Mouse (Mus musculus): ENCODE data around the gene Unc93a.
"Not testable (repeated sequence)": the region's sequence is repeated elsewhere in the genome, so short reads cannot be mapped to it uniquely, and the experiment has no call there.

Gene Unc93a

GRCm38 (mm10) chr17:13131710-13132109 is at the start of gene Unc93a:
Unc93a (minus strand) TSS chr17:13131810.
- DNase-seq (ENCODE audit: low spot score): not testable (repeated sequence)

GRCm38 (mm10) chr17:13180491-13180890 is 48.9 kb upstream of the Unc93a start:
- DNase-seq (ENCODE audit: low spot score): not testable (repeated sequence)

DNA sequence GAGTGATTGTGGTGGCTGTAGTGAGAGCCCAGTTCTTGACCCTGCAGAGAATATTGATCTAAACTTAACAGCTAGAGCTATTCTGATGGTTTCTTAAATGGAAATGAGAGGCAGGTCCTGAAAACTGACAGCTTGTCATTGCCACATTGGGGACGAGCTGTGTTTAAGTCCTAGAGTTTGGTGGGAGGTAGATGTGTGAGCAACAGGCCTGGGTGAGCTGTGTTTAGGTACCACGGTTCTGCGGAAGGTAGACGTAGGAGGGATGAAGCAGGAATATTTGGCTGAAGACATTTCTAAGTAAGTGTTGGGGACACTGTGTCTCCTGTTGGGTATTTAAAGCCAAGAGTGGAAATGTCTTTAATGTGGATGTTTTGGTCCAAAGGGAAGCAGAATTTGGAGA is 47.4 kb upstream of the Unc93a start:
- not testable (repeated sequence) for DNase-seq (ENCODE audit: low spot score)

DNA sequence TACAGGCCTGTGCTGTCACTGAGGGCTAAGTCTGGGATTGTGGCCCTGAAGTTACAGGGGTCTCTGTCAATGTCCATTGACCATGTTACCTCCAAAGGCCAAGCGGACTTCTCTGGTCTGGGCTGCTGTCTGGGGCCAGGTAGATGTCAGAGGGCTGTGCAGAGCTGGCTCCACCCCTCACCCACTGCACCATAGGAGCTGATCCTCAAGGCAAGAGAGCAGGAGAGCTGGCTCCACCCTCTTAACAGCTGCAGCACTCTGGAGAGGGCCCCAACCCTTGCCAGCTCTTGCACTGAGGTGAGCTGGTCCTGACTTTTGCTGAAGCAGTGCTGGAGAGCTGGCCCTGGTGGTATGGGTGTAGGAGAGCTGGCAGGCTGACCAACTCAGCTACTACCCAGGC is 46.2 kb upstream of the Unc93a start:
- DNase-seq (ENCODE audit: low spot score): not testable (repeated sequence)

DNA sequence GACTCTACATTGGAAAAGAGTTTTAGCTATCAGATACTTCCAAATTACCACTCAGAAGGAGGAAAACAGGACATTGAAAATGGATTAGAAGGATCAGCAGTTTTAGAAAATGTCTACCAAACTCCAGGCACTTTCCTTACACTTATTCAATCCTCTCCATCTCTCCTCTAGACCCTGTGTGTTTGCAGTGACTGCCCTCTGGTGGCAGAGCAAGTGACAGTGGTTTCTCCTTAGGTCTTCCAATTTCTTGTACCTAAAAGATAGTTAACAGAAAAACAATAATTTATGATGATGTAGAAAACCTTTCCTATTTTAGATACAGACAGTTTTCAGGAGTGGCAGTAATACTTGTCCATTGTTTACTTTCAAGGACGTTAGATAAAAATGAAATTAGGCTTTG is 44.0 kb upstream of the Unc93a start:
- not testable (repeated sequence) for DNase-seq (ENCODE audit: low spot score)

DNA sequence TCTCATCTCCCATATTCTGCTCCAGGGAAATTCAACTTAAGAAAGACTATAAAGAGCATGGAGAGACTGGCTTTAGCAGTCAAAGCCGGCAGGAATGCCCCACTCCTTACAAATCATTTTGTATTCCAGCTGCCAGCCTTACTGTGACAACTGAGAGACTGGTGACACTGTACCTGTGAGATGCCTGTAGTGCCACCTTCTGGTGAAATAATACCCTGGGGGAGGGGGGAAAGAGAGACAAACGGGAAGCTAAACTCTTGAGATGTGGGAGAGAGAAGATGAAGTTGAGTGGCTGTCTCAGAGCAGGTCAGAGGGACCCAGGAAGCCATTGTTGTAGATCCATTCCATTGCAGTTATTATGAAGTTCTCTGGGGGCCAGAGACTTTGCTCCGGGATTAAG is 42.4 kb upstream of the Unc93a start:
- not testable (repeated sequence) for DNase-seq (ENCODE audit: low spot score)

- not testable (repeated sequence) for DNase-seq (ENCODE audit: low spot score)
These were observed 42.0 kb upstream of the Unc93a start for GRCm38 (mm10) chr17:13173578-13173977.

DNA sequence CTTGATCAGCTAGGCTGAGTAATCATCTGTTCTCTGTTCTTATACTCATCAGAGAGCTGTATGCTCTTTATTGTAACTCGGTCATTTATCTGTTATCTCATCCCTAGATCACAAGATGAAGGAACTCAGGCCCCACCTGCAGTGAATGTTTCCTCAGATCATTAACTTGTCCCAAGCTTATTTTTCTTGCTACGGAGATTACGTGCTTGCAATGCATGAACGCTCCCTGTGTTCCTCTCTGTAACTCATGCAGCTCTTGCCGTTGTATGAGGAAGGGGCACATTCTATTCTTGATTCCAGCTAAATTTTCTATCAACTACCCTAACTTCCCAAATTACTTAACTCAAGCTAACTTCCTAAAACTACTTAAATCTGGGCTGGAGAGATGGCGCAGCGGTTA is 14.5 kb upstream of the Unc93a start:
- not testable (repeated sequence) for DNase-seq (ENCODE audit: low spot score)

DNA sequence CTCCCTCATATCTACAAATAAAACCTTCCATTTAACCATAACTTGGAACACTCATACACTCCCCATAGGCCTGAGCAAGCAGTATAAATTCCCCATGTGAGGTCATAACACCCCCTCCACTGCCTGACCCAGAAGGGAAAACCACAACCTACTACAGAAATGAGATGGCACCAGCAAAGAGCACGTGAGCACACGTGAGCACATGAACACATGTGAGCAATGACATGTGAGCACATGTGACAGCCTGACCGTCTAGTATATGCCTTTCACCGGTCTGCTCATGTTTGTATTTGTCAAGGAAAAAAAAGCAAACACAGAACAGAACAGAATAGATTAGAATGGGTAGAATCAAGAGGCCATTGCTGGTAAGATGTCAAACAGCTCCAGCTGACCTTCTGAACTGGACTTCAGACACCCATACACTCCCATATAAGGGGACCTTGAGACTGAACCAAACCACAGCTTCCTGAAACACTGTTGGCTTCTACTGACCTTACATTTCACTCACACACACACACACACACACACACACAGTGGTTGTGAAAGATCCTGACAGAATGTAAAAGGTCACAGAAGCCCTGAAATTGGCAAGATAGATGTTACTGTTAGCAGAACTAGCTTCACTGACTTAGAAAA is 13.1 kb upstream of the Unc93a start:
- not testable (repeated sequence) for DNase-seq (ENCODE audit: low spot score)

DNA sequence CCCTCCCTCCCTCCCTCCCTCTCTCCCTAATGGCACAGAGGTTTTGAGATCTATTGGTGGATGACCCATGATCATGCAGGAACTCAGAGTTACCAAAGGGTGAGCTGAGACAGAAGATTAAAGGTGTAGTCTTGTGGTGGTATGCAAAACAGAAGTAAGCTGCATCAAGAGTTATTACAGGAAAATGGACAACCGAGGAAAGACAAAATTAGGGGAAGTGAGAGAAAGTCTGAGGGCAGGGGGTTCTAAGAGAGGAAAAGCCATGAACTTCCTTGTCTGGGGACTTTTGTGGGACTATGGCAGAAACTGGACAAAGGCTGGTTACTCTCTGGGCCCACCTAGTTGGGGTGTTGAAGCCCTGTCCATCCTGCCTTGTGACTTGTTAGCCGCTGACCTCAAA is 11.1 kb upstream of the Unc93a start:
- DNase-seq (ENCODE audit: low spot score): not testable (repeated sequence)

GRCm38 (mm10) chr17:13135356-13135755 is 3.7 kb upstream of the Unc93a start:
- not testable (repeated sequence) for DNase-seq (ENCODE audit: low spot score)

- not testable (repeated sequence) for DNase-seq (ENCODE audit: low spot score)
These were observed 742 bp upstream of the Unc93a start for GRCm38 (mm10) chr17:13132352-13132751.

GRCm38 (mm10) chr17:13129737-13130465 is 1.7 kb downstream of the Unc93a start:
- DNase-seq (ENCODE audit: low spot score): not testable (repeated sequence)

DNA sequence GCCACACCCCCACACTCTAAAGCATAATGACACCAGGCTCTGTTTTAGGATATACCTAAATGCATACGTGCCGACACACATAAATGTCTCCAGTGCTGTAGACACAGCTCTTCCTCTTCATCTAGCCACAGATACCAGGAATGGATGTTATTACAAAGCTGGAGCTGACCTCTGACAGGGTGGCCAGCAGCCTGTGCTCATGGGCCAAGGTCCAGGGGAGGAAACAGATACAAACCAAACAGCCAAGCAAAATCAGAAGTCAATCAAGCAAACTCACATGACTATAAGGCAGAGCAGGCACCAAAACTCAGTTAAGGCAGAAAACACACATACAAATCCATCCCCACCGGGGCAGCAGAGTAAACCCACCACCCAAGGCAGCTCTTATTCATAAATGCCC is 2.3 kb downstream of the Unc93a start:
- DNase-seq (ENCODE audit: low spot score): not testable (repeated sequence)

DNA sequence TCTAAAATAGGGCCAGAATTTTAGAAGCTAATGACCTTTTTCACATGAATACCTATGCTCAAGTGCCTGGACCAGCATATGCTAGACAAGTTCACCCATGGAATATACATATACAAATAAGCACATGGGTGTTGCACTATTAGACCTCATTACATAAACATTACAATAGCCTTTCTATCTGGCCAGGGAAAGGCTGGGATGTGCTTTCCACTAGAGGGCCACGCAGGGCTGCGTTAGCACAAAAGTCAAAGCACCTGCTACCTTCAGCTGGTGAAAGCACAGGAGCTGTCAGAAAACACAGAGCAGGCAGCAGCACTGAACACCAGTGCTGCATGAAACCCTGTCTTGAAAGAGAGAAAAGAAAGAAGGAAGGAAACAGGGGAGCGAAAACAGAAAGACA is 7.4 kb downstream of the Unc93a start:
- not testable (repeated sequence) for DNase-seq (ENCODE audit: low spot score)

- not testable (repeated sequence) for DNase-seq (ENCODE audit: low spot score)
These were observed 8.1 kb downstream of the Unc93a start for GRCm38 (mm10) chr17:13123308-13124038.

GRCm38 (mm10) chr17:13112504-13113291 is 18.9 kb downstream of the Unc93a start:
- not testable (repeated sequence) for DNase-seq (ENCODE audit: low spot score)

DNA sequence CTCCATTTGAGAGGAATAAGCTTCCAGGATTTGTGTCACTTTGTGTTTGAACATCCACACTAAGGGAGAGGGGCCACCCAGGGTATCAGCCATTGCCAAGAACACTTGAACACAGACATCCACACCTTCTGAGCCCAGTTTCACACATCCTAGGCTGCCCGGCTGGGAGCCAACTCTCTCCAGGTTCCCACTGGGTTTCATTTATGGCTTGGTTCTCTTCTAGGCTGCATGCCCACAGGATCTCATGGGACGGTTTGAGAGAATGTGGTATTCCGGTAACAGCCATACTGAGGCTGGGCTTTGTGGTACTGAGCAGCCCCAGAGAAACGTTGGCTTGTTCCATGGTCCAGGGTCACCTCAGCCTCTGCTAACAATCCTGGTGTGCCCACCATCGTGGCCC is 25.0 kb downstream of the Unc93a start:
- DNase-seq (ENCODE audit: low spot score): not testable (repeated sequence)

- not testable (repeated sequence) for DNase-seq (ENCODE audit: low spot score)
These were observed 38.6 kb downstream of the Unc93a start for GRCm38 (mm10) chr17:13092960-13093359.

DNA sequence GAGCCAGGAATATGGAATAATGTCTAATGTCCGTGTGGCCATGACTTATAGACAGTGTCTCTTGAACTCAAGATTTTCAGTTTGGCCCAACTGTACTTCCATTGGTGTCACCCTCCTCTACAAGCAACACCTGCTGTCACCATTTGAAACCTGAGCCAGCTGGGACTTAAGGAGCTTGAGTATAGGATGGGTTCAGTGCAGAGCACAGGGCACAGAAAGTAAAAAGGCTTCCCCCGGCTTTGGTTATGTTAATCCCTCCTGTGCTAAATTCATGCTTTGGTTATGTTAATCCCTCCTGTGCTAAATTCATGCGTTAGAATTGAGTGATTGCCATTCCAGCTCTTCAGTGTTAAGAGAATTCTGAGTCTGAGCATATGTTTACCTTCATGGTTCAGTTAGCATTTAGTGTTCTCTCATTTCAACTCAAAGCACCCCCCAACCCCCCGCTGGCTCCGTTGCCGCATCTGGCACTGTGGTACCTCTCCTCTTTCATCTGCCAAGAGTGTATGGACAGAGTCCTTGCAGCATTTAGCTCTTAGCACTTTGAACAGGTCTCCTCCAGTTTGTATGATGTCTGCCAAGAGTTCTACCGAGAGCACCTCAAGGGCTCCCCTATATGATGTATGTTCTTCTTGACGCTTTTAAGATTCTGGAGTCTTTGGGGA is 39.4 kb downstream of the Unc93a start:
- DNase-seq (ENCODE audit: low spot score): not testable (repeated sequence)

- DNase-seq (ENCODE audit: low spot score): not testable (repeated sequence)
These were observed 40.1 kb downstream of the Unc93a start for GRCm38 (mm10) chr17:13091510-13091909.
